Mouse (Mus musculus) embryonic facial prominence, embryonic 15.5 days (tissue): ENCODE results near the gene Cmip. TPM values are rescaled to one million over a fixed set of nuclear protein-coding genes. Genes with fewer than 3 reads are reported as not detected.

ENCODE experiments used
- ATAC-seq: fragments of 200-750 bp; cut with Nextera tagmentation; 2 replicates; pipeline ENCODE4 v1.8.0; 2017; ENCODE audit warnings: low read depth, moderate TSS enrichment; ENCODE audit not compliant: insufficient number of reproducible peaks, low FRiP score, low TSS enrichment
- H3K27ac ChIP-seq: fragments of 300-500 bp; sonication (generic); replicated peaks from 2 replicates; pipeline ENCODE4 v1.5.1; 2015; ENCODE audit warnings: mild to moderate bottlenecking, inconsistent platforms
- H3K27me3 ChIP-seq: fragments of 300-500 bp; sonication (generic); 2 replicates; pipeline ENCODE4 v1.6.1; 2015; ENCODE audit warnings: inconsistent platforms
- H3K36me3 ChIP-seq: fragments of 300-500 bp; sonication (generic); 2 replicates; pipeline ENCODE4 v1.6.1; 2015; ENCODE audit warnings: mild to moderate bottlenecking, inconsistent platforms
- H3K4me1 ChIP-seq: fragments of 300-500 bp; sonication (generic); 2 replicates; pipeline ENCODE4 v1.6.1; 2015; ENCODE audit warnings: inconsistent platforms
- H3K4me2 ChIP-seq: fragments of 300-500 bp; sonication (generic); replicated peaks from 2 replicates; pipeline ENCODE4 v1.6.1; 2015; ENCODE audit warnings: mild to moderate bottlenecking, inconsistent platforms
- H3K4me3 ChIP-seq: fragments of 300-500 bp; sonication (generic); replicated peaks from 2 replicates; pipeline ENCODE4 v1.5.1; 2015; ENCODE audit warnings: mild to moderate bottlenecking, inconsistent platforms
- H3K9ac ChIP-seq: fragments of 300-500 bp; sonication (generic); 2 replicates; pipeline ENCODE4 v1.6.1; 2015; ENCODE audit warnings: inconsistent platforms
- H3K9me3 ChIP-seq: fragments of 300-500 bp; sonication (generic); replicated peaks from 2 replicates; pipeline ENCODE4 v1.6.1; 2016; ENCODE audit warnings: inconsistent platforms
- WGBS: fragments of 180-500 bp; shearing (Covaris S2); methylation state at CpG from one replicate; pipeline ENCODE4 v1.1.7; 2015; 5-methylcytosine and 5-hydroxymethylcytosine counted together
- polyA plus RNA-seq: library from polyadenylated mRNA; unstranded; fragments of >200 nt; fragmentation: Nextera tagmentation; extraction: Ambion mirVana; gene quantifications from 2 replicates; pipeline ENCODE4 v1.2.1, GENCODE M21; 2015

The Cmip gene
- polyA plus RNA-seq, 1 experiment from 2014 or later: 25.9 TPM

DNA sequence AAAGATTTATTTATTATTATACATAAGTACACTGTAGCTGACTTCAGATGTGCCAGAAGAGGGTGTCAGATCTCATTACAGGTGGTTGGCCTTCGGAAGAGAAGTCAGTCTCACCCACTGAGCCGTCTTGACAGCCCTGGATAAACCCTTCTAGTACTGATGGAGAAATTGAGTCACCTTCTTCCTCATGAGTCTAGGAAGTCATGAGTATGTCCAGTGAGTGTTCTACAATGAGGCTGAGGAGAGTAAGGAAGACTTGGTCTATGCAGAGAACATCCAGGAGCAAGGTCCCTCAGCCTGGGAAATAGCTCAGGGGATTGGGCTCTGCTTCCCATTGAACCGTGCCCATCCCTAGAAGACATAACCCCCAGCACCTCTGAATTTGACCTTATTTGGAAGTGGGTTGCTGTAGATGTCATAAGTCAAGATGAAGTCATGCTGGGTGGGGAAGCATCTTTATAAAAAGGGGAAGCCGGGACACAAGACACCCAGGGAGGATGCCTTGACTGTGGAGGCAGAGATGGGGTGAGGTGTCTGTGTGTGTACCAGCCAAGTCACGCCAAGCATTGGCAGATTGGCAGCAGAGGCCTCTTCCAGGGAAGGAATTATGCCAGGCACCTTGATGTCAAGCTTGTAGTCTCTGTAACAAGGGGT is 15.9 kb upstream of the Cmip start:
- WGBS: 62% methylated on average over 5 of the region's 5 CpGs
- H3K4me3 ChIP-seq: no peak overlapping the region
- H3K4me1 ChIP-seq: no peaks in the 10 kb centered on the region
- H3K4me2 ChIP-seq: no peak overlapping the region
- no peaks in the 10 kb centered on the region for H3K9me3 ChIP-seq
- H3K27ac ChIP-seq: no peak overlapping the region
- H3K9ac ChIP-seq: no peak overlapping the region
- H3K36me3 ChIP-seq: no peaks in the 10 kb centered on the region
- no peak for ATAC-seq
- no peaks in the 10 kb centered on the region for H3K27me3 ChIP-seq

GRCm38 (mm10) chr8:117241848-117242247 is 15.0 kb upstream of the Cmip start:
- Histone ChIP-seq H3K27me3 (no peaks in the 10 kb centered on the region), H3K4me2 (no peak overlapping the region), H3K4me3 (no peak overlapping the region), H3K9ac (no peak overlapping the region), H3K27ac (no peak overlapping the region), H3K9me3 (no peaks in the 10 kb centered on the region), H3K4me1 (no peaks in the 10 kb centered on the region), H3K36me3 (no peaks in the 10 kb centered on the region)
- no peak for ATAC-seq
- WGBS: 37% methylated on average over 3 of the region's 3 CpGs

- Histone ChIP-seq H3K4me1 (no peaks in the 10 kb centered on the region), H3K27me3 (no peaks in the 10 kb centered on the region), H3K9ac (no peak overlapping the region), H3K4me3 (no peak overlapping the region), H3K27ac (no peak overlapping the region), H3K36me3 (no peaks in the 10 kb centered on the region), H3K4me2 (no peak overlapping the region), H3K9me3 (no peaks in the 10 kb centered on the region)
- ATAC-seq: no peak
- WGBS: 69% methylated on average over 6 of the region's 6 CpGs
Measured at GRCm38 (mm10) chr8:117242286-117242685, 14.6 kb upstream of the Cmip start.

- H3K27ac ChIP-seq: no peak overlapping the region
- H3K36me3 ChIP-seq: no peaks in the 10 kb centered on the region
- no peaks in the 10 kb centered on the region for H3K4me1 ChIP-seq
- H3K4me3 ChIP-seq: no peak overlapping the region
- no peak overlapping the region for H3K9ac ChIP-seq
- H3K9me3 ChIP-seq: no peaks in the 10 kb centered on the region
- H3K4me2 ChIP-seq: no peak overlapping the region
- no peak for ATAC-seq
- WGBS: 55% methylated on average over 6 of the region's 6 CpGs
- no peaks in the 10 kb centered on the region for H3K27me3 ChIP-seq
Measured at GRCm38 (mm10) chr8:117244601-117245000, 12.3 kb upstream of the Cmip start.

- no peak for ATAC-seq
- Histone ChIP-seq H3K9ac (no peak overlapping the region), H3K4me1 (no peaks in the 10 kb centered on the region), H3K9me3 (no peaks in the 10 kb centered on the region), H3K4me2 (no peak overlapping the region), H3K27ac (no peak overlapping the region), H3K4me3 (no peak overlapping the region), H3K27me3 (no peaks in the 10 kb centered on the region), H3K36me3 (no peaks in the 10 kb centered on the region)
- 82% methylated on average over 11 of the region's 11 CpGs for WGBS
Measured at GRCm38 (mm10) chr8:117248341-117248740, 8.5 kb upstream of the Cmip start.

- Histone ChIP-seq H3K27ac (no peak overlapping the region), H3K4me3 (no peak overlapping the region), H3K27me3 (no peaks in the 10 kb centered on the region), H3K4me2 (no peak overlapping the region), H3K36me3 (no peaks in the 10 kb centered on the region), H3K9ac (no peak overlapping the region), H3K4me1 (peaks cover 3% of the 10 kb centered on the region; the same call in 1 of the 2 replicates), H3K9me3 (no peaks in the 10 kb centered on the region)
- WGBS: 51% methylated on average over 7 of the region's 7 CpGs
- ATAC-seq: no peak
Measured at GRCm38 (mm10) chr8:117251086-117251681, 5.7 kb upstream of the Cmip start.

GRCm38 (mm10) chr8:117252650-117253049 is 4.2 kb upstream of the Cmip start:
- 88% methylated on average over 8 of the region's 8 CpGs for WGBS
- Histone ChIP-seq H3K27ac (no peak overlapping the region), H3K27me3 (no peaks in the 10 kb centered on the region), H3K36me3 (no peaks in the 10 kb centered on the region), H3K4me3 (no peak overlapping the region), H3K4me2 (no peak overlapping the region), H3K4me1 (peaks cover 4% of the 10 kb centered on the region; the same call in 1 of the 2 replicates), H3K9ac (no peak overlapping the region), H3K9me3 (no peaks in the 10 kb centered on the region)
- ATAC-seq: no peak

DNA sequence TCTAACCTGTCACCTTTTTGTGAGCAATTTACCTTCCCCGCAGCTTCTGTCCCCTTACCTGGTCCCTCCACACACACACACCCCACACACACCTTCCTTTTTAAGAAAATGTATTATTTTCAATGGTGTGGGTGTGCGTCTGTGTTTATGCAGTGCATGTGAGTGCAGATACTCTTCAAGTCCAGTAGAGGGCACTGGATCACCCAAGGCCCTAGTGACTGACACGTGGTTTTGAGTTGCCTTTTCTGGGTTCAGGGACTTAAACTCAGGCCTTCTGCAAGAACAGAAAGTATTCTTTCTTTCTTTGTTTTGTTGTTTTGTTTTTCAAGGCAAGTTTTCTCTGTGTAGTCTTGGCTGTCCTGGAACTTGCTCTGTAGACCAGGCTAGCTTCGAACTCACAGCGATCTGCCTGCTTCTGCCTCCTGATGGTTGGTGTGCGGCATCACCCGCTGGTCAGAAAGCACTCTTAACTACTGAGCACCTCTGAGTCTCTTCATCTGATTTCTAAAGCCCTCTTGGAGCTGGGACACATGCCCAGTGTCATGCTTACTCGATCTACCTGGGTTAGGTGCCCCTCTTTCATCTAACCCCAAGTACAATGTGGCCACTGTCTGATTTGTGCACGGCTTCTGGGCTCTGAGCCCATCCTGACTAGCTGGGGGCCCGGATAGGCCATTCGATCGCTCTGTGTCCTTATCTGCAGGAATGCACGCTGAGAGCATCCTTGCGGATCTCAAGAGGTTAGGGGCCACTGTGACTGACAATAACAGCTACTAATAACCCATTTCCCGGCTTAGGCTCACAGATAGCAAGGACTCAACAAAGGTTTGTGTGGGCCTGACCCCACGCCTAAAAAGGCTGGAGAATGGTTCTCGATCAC is 3.2 kb upstream of the Cmip start:
- H3K27me3 ChIP-seq: no peaks in the 10 kb centered on the region
- H3K9ac ChIP-seq: no peak overlapping the region
- ATAC-seq: no peak
- no peak overlapping the region for H3K4me3 ChIP-seq
- no peak overlapping the region for H3K27ac ChIP-seq
- 86% methylated on average over 17 of the region's 17 CpGs for WGBS
- peaks cover 9% of the 10 kb centered on the region for H3K4me1 ChIP-seq
- H3K36me3 ChIP-seq: no peaks in the 10 kb centered on the region
- no peaks in the 10 kb centered on the region for H3K9me3 ChIP-seq
- no peak overlapping the region for H3K4me2 ChIP-seq

GRCm38 (mm10) chr8:117254496-117254895 is 2.4 kb upstream of the Cmip start:
- Histone ChIP-seq H3K4me1 (peaks cover 18% of the 10 kb centered on the region), H3K36me3 (no peaks in the 10 kb centered on the region), H3K27ac (no peak overlapping the region), H3K4me3 (no peak overlapping the region), H3K9ac (no peak overlapping the region), H3K9me3 (no peaks in the 10 kb centered on the region), H3K4me2 (no peak overlapping the region), H3K27me3 (no peaks in the 10 kb centered on the region)
- no peak for ATAC-seq
- 62% methylated on average over 6 of the region's 6 CpGs for WGBS

GRCm38 (mm10) chr8:117256292-117256938 is 449 bp upstream of the Cmip start:
- H3K4me1 ChIP-seq: peaks cover 36% of the 10 kb centered on the region
- peak overlapping the region; percentile 91 for H3K27ac ChIP-seq
- no peaks in the 10 kb centered on the region for H3K27me3 ChIP-seq
- peak overlapping the region; percentile 95 for H3K4me3 ChIP-seq
- under 1% methylated on average over 60 of the region's 92 CpGs for WGBS
- no peaks in the 10 kb centered on the region for H3K9me3 ChIP-seq
- no peaks in the 10 kb centered on the region for H3K36me3 ChIP-seq
- H3K9ac ChIP-seq: peak overlapping the region; percentile 74
- peak; percentile 93 for ATAC-seq
- H3K4me2 ChIP-seq: peak overlapping the region; percentile 84
